Mouse (Mus musculus): ENCODE data around the gene Gcn1l1. TPM values are rescaled to one million over a fixed set of nuclear protein-coding genes. Genes with fewer than 3 reads are reported as not detected.

The Gcn1l1 gene
- total RNA-seq, 1 experiment from 2014 or later = 22.8 TPM

- no peak for ATAC-seq (replicated peaks; ENCODE audit: insufficient number of reproducible peaks, low FRiP score, low TSS enrichment, poor library complexity, severe bottlenecking)
Observed at GRCm38 (mm10) chr5:115633060-115633459, 68.0 kb downstream of the Gcn1l1 start.

- no peak for ATAC-seq (replicated peaks; ENCODE audit: insufficient number of reproducible peaks, low FRiP score, low TSS enrichment, poor library complexity, severe bottlenecking)
Observed at GRCm38 (mm10) chr5:115634046-115634445, 69.0 kb downstream of the Gcn1l1 start.

DNA sequence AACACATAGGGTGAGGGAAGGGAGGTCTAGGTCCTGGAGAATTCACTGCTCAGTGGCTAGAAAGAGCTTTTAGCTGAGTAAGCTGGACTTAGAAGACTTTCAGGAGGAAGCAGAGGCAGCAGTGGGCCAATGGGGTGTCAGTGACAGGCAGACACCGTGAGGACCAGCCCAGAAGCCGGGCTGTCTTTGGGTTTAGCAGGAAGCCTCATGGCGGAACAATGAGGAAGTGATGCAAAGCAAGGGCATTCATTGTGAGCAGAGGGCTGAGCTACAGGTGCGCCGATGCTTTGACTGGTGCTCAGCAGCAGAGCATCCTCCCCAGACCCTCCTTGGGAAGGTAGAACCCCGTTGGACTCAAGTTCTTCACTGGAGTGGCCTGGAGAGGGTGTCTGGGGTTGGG lies 70.5 kb downstream of the Gcn1l1 start:
- peak; percentile 68 for ATAC-seq (replicated peaks; ENCODE audit: insufficient number of reproducible peaks, low FRiP score, low TSS enrichment, poor library complexity, severe bottlenecking)

DNA sequence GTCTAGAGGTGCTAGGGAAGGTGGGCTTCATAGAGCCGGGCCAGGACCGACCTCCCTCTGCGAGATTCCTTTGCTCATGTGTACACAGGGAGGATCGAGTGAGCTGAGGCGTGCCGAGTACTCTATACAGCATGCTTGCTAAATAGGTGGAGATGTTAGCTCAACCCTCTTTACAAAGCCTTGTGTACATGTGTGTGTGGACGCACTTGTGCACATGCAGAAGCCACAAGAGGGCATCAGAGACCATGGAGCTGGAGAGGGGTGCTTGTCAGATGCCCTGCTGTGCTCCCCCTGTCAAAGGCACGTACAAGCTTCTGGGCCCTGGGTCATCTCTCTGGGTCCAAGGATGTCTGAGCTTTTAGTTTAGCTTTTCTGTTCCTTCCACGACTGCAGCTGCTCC lies 79.1 kb downstream of the Gcn1l1 start:
- no peak for ATAC-seq (replicated peaks; ENCODE audit: insufficient number of reproducible peaks, low FRiP score, low TSS enrichment, poor library complexity, severe bottlenecking)

DNA sequence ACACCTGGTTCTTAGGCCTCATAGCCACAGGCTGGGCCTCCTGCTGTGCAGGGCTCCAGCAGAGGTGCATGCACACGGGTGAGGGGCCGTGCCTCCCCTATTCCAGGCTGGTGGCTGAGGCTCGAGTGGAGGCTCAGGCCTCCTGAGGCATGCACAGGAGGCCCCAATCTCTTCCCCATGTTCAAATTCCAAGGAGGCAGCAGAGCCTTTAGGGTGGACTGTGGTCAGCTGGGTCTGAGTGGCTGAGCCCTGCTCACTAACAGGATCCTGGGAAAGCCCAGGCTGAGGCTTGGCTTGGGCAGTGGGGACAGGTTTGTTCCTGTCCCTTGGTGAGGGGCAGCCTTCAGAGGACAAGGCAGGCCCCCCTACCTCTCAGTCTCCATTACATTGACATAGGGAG lies 83.8 kb downstream of the Gcn1l1 start:
- no peak for ATAC-seq (replicated peaks; ENCODE audit: insufficient number of reproducible peaks, low FRiP score, low TSS enrichment, poor library complexity, severe bottlenecking)

- ATAC-seq (replicated peaks; ENCODE audit: insufficient number of reproducible peaks, low FRiP score, low TSS enrichment, poor library complexity, severe bottlenecking) = no peak
Observed at GRCm38 (mm10) chr5:115649699-115650098, 84.6 kb downstream of the Gcn1l1 start.

DNA sequence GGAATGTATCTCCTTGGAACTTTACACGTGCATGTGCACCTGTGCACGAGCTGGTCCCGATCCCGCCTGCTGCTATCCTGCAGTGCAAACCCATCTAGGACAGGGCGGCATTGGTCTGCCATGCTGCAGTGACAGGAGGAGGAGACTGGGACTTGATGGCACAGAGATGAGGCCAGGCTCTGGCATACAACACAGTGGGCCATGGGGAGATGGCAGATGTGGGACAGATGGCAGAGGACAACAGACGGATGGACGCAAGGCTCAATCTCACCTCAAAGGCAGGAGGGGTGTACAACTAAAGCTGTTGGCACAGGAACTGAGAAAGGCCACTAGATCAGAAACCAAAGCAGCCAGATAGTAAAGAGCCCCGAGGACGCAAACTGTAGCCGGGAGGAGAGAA lies 85.8 kb downstream of the Gcn1l1 start:
- no peak for ATAC-seq (replicated peaks; ENCODE audit: insufficient number of reproducible peaks, low FRiP score, low TSS enrichment, poor library complexity, severe bottlenecking)

GRCm38 (mm10) chr5:115651821-115652220 lies 86.8 kb downstream of the Gcn1l1 start:
- no peak for ATAC-seq (replicated peaks; ENCODE audit: insufficient number of reproducible peaks, low FRiP score, low TSS enrichment, poor library complexity, severe bottlenecking)

- peak; percentile 95 for ATAC-seq (replicated peaks; ENCODE audit: insufficient number of reproducible peaks, low FRiP score, low TSS enrichment, poor library complexity, severe bottlenecking)
Observed at GRCm38 (mm10) chr5:115652681-115653575, 87.9 kb downstream of the Gcn1l1 start.

DNA sequence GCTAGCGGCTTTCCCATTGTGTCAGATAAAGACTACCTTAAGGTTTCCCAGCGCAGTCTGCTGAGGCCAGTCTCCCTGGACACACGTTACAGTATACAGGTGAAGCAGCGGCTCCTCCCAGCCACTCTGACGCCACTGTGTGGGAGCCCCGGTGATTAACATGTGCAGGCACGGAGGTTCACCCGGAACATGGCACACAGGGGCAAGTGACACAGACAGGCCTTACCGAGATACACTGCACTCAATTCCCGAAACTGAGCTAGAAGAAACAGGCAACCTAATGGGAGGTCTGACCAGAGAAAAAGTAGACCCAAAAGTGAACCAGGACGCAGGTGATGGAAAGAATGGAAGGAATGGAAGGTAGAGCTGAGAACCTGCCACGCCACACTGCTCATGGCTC lies 88.7 kb downstream of the Gcn1l1 start:
- no peak for ATAC-seq (replicated peaks; ENCODE audit: insufficient number of reproducible peaks, low FRiP score, low TSS enrichment, poor library complexity, severe bottlenecking)

DNA sequence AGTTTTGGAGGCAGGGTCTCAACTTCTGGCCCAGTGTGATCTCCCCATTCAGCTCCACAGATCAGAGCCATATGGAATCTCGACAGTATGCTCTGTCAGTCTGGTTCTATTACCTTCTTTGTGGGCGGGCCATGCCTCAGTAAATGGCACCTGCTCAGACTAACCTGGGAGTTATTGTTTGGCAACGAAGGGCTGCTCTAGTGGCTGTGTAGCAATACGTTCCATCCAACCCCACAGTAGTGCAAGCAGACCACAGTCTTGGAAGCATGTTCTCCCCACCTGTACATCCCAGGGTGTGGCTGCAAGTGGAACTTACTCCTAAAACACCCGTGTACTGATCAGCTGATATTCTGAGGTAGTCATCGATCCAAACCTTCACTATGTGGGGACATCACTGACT lies 91.6 kb downstream of the Gcn1l1 start:
- ATAC-seq (replicated peaks; ENCODE audit: insufficient number of reproducible peaks, low FRiP score, low TSS enrichment, poor library complexity, severe bottlenecking) = no peak

DNA sequence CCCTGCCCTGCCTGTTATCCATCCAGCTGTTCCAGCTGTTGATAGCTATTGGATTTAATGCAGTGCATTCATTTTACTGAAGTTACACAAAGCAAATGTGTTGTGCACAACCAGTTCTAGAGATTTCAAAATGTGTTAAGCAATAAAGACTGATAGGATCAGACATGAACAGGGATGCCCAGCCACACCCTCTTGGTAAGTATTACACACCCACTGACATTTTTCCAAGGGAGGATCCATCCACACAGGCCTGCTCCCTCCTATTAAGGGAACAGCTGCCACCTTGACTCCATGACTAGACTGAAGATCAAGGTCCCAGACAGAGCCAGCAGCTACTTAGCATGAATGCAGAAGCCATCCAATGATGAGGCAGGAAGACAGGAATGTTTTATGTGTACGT lies 92.2 kb downstream of the Gcn1l1 start:
- no peak for ATAC-seq (replicated peaks; ENCODE audit: insufficient number of reproducible peaks, low FRiP score, low TSS enrichment, poor library complexity, severe bottlenecking)

DNA sequence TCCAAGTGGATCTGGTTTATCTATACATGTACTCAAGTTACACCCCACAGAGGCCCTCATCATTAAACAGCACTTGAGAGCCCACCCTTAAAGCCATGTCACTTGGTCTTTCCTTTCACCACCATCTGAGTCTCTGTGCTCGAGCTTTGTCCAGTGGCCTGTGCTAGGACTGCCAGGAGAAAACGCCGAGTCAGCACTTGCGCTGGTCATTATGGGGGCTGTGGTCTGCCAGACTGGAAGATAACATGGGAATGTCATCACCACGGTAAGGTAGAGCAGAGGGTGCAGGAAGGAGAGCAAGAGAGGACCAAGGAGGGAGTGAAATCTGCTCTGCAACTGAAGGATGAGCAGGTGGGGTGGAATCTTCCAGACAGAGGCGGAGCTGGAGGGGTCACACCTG lies 93.3 kb downstream of the Gcn1l1 start:
- no peak for ATAC-seq (replicated peaks; ENCODE audit: insufficient number of reproducible peaks, low FRiP score, low TSS enrichment, poor library complexity, severe bottlenecking)

- no peak for ATAC-seq (replicated peaks; ENCODE audit: insufficient number of reproducible peaks, low FRiP score, low TSS enrichment, poor library complexity, severe bottlenecking)
Observed at GRCm38 (mm10) chr5:115662658-115663057, 97.6 kb downstream of the Gcn1l1 start.

- no peak for ATAC-seq (replicated peaks; ENCODE audit: insufficient number of reproducible peaks, low FRiP score, low TSS enrichment, poor library complexity, severe bottlenecking)
Observed at GRCm38 (mm10) chr5:115666366-115667065, 101.5 kb downstream of the Gcn1l1 start.

- ATAC-seq (replicated peaks; ENCODE audit: insufficient number of reproducible peaks, low FRiP score, low TSS enrichment, poor library complexity, severe bottlenecking) = no peak
Observed at GRCm38 (mm10) chr5:115667210-115667609, 102.2 kb downstream of the Gcn1l1 start.

DNA sequence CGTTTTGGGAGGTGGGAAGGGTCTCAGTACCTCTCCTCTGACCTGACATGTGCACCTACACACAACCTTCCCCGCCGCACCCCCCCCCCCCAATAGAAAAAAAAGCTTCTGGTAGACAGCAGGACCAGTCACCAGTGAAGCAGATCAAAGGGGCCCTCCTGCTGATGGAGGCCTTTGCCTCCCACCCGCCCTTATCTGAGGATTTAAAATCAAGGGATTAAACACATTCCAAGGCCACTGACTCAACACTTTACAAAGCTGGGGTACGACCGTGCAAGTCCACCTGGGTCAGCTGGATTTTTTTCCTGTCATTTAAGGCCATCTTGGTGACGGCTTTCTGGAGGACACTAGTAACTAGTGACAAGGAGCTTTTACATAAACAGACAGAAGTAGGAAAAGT lies 102.8 kb downstream of the Gcn1l1 start:
- ATAC-seq (replicated peaks; ENCODE audit: insufficient number of reproducible peaks, low FRiP score, low TSS enrichment, poor library complexity, severe bottlenecking) = no peak

DNA sequence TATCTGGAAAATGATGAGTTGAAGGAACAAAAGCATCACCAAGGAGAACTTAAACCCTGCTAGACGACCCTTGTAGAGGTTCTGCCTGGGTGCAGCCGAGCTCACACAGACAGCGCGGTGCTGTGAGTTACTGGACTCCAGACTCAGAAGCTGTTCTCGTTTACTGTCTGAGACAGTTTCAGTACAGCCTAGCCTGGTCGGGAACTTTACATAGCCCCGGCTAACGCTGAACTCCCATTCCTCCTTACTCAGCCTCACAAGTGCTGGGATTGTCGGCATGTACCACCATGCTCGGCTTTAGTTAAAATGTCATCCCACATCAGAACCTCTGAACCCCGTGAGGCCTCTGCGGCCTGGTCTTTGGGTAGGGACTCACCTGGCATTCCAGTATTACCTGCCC lies 103.9 kb downstream of the Gcn1l1 start:
- no peak for ATAC-seq (replicated peaks; ENCODE audit: insufficient number of reproducible peaks, low FRiP score, low TSS enrichment, poor library complexity, severe bottlenecking)

DNA sequence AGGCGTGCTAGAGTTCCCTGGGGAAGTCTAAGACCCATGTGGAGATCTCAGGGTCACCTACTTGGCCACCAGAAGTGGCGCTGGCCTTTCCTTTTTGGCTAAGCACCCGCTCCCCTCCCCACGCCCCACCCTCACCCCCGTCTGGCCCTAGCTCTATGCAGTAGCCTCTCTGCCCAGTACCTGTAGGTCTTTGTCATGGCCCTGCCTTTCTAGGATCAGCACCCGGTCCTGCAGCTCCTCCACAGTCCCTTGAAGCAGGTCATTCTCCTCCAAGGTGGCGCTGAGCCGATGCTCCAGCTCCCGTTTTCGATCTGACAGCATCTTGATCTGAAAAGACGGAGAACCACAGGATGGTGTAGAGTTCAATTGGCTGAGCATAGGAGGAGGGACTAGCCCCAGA lies 104.9 kb downstream of the Gcn1l1 start:
- ATAC-seq (replicated peaks; ENCODE audit: insufficient number of reproducible peaks, low FRiP score, low TSS enrichment, poor library complexity, severe bottlenecking) = no peak

GRCm38 (mm10) chr5:115670406-115670805 lies 105.4 kb downstream of the Gcn1l1 start:
- no peak for ATAC-seq (replicated peaks; ENCODE audit: insufficient number of reproducible peaks, low FRiP score, low TSS enrichment, poor library complexity, severe bottlenecking)

Data from monocyte, adult 5-6 weeks (primary cell).